Mouse (Mus musculus): ENCODE results near the gene Olfr1140. TPM values are rescaled to one million over a fixed set of nuclear protein-coding genes. Genes with fewer than 3 reads are reported as not detected.

Gene Olfr1140
- total RNA-seq (2022) = not detected

DNA sequence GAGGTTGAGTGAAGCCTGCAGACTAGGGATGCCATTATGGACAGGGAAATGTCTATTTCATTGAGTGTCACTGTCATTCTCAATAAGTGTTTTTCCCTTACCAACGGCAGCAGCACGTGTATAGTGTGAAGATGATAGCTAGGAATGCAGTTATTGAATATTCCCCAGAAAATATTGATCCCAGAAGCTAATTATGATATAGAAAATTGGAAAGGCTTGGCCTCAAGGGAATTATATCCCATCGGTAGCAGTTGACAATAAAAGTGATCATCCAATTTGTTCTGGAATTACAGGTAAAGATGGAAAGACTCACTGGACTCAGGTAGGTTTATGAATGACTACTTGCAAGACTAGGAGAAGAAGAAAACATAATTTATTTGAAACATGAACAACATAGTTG is at the start of gene Olfr1140:
Olfr1140 (plus strand) TSS at position 301 of the 400 bp plus-strand sequence.
- no peak for DNase-seq

DNA sequence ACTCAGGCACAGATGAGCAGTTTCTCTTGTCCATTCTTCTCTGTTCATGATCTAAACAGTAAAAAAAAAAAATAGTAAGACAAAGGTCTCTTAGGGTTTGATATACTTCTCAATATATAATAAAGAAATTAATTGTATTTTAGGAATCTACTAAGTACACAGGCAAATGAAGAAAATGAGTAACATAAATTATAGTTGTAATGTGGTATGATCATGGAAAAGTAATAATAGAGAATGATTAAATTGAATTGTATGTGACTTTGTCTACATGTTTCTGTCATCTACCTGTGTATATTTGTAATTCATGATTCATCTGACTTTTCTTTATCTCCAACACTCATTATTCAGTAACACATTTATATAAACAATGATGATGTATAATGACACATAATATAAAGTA is 49.7 kb upstream of the Olfr1140 start, which contains the start of gene Olfr1136:
Olfr1136 (minus strand) TSS at position 101 of the 400 bp plus-strand sequence.
- DNase-seq = no peak

DNA sequence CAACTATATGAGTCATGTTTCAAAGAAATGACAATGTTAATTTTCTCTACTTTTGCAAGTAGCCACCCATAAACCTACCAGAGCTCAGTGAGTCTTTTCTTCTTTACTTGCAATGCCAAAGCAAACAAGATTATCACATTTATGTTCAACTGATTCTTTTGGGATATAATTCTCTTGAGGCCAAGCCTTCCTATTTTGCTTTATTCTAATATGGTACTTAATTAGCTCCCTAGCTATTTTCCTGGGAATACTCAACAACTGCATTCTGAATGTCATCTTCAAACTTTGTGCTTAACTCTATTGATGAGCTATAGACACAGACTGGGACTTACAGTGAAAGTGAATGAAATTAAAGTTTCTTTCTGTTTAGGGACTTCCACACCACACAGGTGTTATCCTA is 30.5 kb upstream of the Olfr1140 start, which contains the start of gene Olfr1137:
Olfr1137 (minus strand) TSS at position 101 of the 400 bp plus-strand sequence.
- no peak for DNase-seq

DNA sequence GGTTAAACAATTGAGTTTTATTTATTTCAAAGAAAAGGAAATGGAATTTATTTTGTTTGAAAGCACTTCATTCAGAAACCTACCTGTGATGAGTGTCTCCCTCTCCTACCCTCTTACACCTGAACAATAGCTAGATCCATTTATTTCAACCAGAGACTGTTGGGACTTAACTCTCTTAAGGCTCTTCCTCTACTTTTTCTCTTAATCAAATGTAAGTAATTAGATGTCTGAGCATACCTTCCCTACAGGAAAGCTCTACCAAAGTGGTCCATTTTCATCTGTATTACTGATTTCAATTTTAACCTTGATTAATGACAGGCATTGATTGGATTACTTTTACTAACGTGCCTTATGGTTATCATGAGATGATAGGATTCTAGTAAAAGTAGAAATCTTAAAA is 3.7 kb upstream of the Olfr1140 start, which contains the start of gene Olfr1138:
Olfr1138 (minus strand) TSS at position 101 of the 400 bp plus-strand sequence.
- no peak for DNase-seq

DNA sequence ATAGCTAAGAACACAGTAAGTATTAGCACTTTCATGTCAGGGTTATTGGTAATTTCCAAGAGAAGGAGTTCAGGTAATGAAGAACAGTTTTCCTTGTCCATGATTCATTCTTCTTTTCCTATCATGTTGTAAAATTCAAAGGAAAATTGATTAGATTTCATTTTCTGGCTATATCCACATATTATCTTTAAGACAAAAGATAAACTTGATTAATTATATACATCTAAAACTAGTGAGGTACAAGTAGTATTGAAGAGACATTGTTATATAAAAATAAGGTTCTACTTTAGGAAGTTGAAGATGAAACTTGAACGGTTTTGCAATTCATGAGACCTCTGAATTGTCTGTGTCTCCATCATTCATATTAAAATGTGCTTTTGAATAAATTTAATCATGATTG is 10.3 kb downstream of the Olfr1140 start, which contains the start of gene Olfr1141:
Olfr1141 (minus strand) TSS at position 101 of the 400 bp plus-strand sequence.
- no peak for DNase-seq

DNA sequence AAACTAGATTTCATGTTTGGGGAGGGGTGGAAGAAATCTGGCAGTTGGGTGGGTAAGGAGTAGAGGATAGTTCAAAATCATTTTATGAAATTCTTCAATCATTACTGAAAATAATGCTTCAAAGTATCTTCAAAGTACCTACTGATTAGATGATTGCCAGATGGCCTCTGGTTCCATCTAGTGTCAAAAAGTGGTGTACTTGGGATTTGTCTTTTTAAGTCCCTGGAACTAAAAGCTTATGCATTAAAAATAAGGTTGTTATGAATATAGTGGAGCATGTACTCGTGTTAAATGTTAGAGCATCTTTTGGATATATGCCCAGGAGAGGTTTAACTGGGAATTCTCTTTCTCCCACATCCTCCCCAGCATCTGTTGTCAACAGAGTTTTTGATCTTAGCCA is 32.6 kb downstream of the Olfr1140 start:
- DNase-seq = no peak

DNA sequence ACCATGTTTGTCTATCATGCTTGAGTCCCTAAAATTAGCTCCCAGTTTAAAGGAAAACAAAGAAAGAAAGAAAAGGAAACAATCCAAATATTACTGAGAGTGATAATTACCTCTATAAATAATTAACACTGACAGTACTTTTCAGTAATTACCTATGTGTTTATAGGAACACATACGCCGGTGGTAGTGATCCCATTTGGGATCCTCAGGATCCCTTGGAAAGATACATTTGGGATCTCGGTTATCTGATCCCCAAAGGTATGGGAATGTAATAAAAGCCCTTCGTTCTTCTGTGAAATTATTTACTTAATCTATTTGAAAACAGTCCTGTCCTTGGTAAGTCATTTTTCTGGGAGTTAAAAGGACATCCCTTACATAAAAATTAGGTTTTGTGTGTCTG is 35.6 kb downstream of the Olfr1140 start, which contains the start of gene Olfr152:
Olfr152 (plus strand) TSS at position 301 of the 400 bp plus-strand sequence.
- no peak for DNase-seq

Other genes starting within 250 kb of the Olfr1140 start
- gene Pramel7, start 246.7 kb upstream of the Olfr1140 start, total RNA-seq (2022) = not detected
- gene Pramel6, start 237.2 kb upstream of the Olfr1140 start, total RNA-seq (2022) = not detected
- not detected for gene Olfr153, start 212.0 kb upstream of the Olfr1140 start, total RNA-seq (2022)
- not detected for gene Olfr1128, start 198.2 kb upstream of the Olfr1140 start, total RNA-seq (2022)
- gene Olfr1129, start 169.8 kb upstream of the Olfr1140 start, total RNA-seq (2022) = not detected
- not detected for gene Olfr1130, start 137.5 kb upstream of the Olfr1140 start, total RNA-seq (2022)
- not detected for gene Olfr1131, start 116.6 kb upstream of the Olfr1140 start, total RNA-seq (2022)
- not detected for gene Olfr1132, start 106.2 kb upstream of the Olfr1140 start, total RNA-seq (2022)
- gene Olfr1133, start 96.4 kb upstream of the Olfr1140 start, total RNA-seq (2022) = not detected
- not detected for gene Olfr1134, start 85.3 kb upstream of the Olfr1140 start, total RNA-seq (2022)
- gene Olfr1135, start 70.1 kb upstream of the Olfr1140 start, total RNA-seq (2022) = not detected
- gene Olfr1136, start 49.8 kb upstream of the Olfr1140 start, total RNA-seq (2022) = not detected
- not detected for gene Olfr1137, start 30.6 kb upstream of the Olfr1140 start, total RNA-seq (2022)
- gene Olfr1138, start 3.8 kb upstream of the Olfr1140 start, total RNA-seq (2022) = not detected
- gene Olfr1141, start 10.2 kb downstream of the Olfr1140 start, total RNA-seq (2022) = not detected
- not detected for gene Olfr152, start 35.7 kb downstream of the Olfr1140 start, total RNA-seq (2022)
- gene Olfr1143, start 56.8 kb downstream of the Olfr1140 start, total RNA-seq (2022) = not detected
- gene Olfr1145, start 66.1 kb downstream of the Olfr1140 start, total RNA-seq (2022) = not detected
- not detected for gene Olfr1148, start 86.8 kb downstream of the Olfr1140 start, total RNA-seq (2022)
- gene Olfr1150-ps1, start 100.2 kb downstream of the Olfr1140 start, total RNA-seq (2022) = not detected
- not detected for gene Olfr1151, start 112.1 kb downstream of the Olfr1140 start, total RNA-seq (2022)
- not detected for gene Olfr1152, start 122.7 kb downstream of the Olfr1140 start, total RNA-seq (2022)
- gene Olfr1153, start 151.2 kb downstream of the Olfr1140 start, total RNA-seq (2022) = not detected
- gene Olfr1154, start 161.4 kb downstream of the Olfr1140 start, total RNA-seq (2022) = not detected
- gene Olfr1155, start 201.4 kb downstream of the Olfr1140 start, total RNA-seq (2022) = not detected
- not detected for gene Olfr1156, start 209.3 kb downstream of the Olfr1140 start, total RNA-seq (2022)
- not detected for gene Olfr1157, start 224.5 kb downstream of the Olfr1140 start, total RNA-seq (2022)
- gene Olfr74, start 230.9 kb downstream of the Olfr1140 start, total RNA-seq (2022) = not detected
- not detected for gene Olfr1158, start 246.4 kb downstream of the Olfr1140 start, total RNA-seq (2022)

Measured in adrenal gland, adult 8-10 months (tissue).